Mouse (Mus musculus) liver (tissue): ENCODE data around the gene Ptpre.
A peak's percentile ranks its signal among the peaks of the same experiment; 100 is the strongest.
"Not testable (repeated sequence)": the region's sequence is repeated elsewhere in the genome, so short reads cannot be mapped to it uniquely, and the experiment has no call there.

Experiments used
- DNase-seq: peaks from one replicate; pipeline ENCODE4 v3.0.0-alpha.2; 2020; ENCODE audit warnings: mixed read lengths

Gene Ptpre

GRCm38 (mm10) chr7:135609028-135609427 is 71.7 kb downstream of the Ptpre start:
- DNase-seq, result no peak

GRCm38 (mm10) chr7:135609655-135610054 is 72.4 kb downstream of the Ptpre start:
- no peak for DNase-seq

GRCm38 (mm10) chr7:135612276-135612675 is 75.0 kb downstream of the Ptpre start:
- DNase-seq, result no peak

GRCm38 (mm10) chr7:135612801-135613200 is 75.5 kb downstream of the Ptpre start:
- DNase-seq, result no peak

- no peak for DNase-seq
Observed at GRCm38 (mm10) chr7:135613380-135613779, 76.1 kb downstream of the Ptpre start.

- DNase-seq, result no peak
Observed at GRCm38 (mm10) chr7:135614892-135615291, 77.6 kb downstream of the Ptpre start.

- DNase-seq, result not testable (repeated sequence)
Observed at GRCm38 (mm10) chr7:135616479-135616878, 79.2 kb downstream of the Ptpre start.

- DNase-seq, result no peak
Observed at GRCm38 (mm10) chr7:135617776-135618175, 80.5 kb downstream of the Ptpre start.

GRCm38 (mm10) chr7:135621649-135622048 is 84.4 kb downstream of the Ptpre start:
- no peak for DNase-seq

- DNase-seq, result no peak
Observed at GRCm38 (mm10) chr7:135622241-135622640, 85.0 kb downstream of the Ptpre start.

- DNase-seq, result no peak
Observed at GRCm38 (mm10) chr7:135624854-135625253, 87.6 kb downstream of the Ptpre start.

GRCm38 (mm10) chr7:135628363-135628762 is 91.1 kb downstream of the Ptpre start:
- no peak for DNase-seq

- no peak for DNase-seq
Observed at GRCm38 (mm10) chr7:135629019-135629418, 91.7 kb downstream of the Ptpre start.

GRCm38 (mm10) chr7:135631776-135632552 is 94.7 kb downstream of the Ptpre start:
- DNase-seq, result peak; percentile 75

GRCm38 (mm10) chr7:135632716-135633258 is 95.5 kb downstream of the Ptpre start:
- no peak for DNase-seq

GRCm38 (mm10) chr7:135634851-135635624 is 97.8 kb downstream of the Ptpre start:
- DNase-seq, result no peak

- no peak for DNase-seq
Observed at GRCm38 (mm10) chr7:135637406-135637980, 100.2 kb downstream of the Ptpre start.

GRCm38 (mm10) chr7:135639361-135639760 is 102.1 kb downstream of the Ptpre start:
- DNase-seq, result no peak

- DNase-seq, result no peak
Observed at GRCm38 (mm10) chr7:135641698-135642507, 104.6 kb downstream of the Ptpre start.

- DNase-seq, result no peak
Observed at GRCm38 (mm10) chr7:135644452-135644851, 107.2 kb downstream of the Ptpre start.

- DNase-seq, result no peak
Observed at GRCm38 (mm10) chr7:135646976-135647375, 109.7 kb downstream of the Ptpre start.

GRCm38 (mm10) chr7:135648821-135649220 is 111.5 kb downstream of the Ptpre start:
- DNase-seq, result no peak

- no peak for DNase-seq
Observed at GRCm38 (mm10) chr7:135649306-135649705, 112.0 kb downstream of the Ptpre start.
